Mouse (Mus musculus) kidney, embryonic 15.5 days (tissue): ENCODE data around the gene Fam166a. TPM values are rescaled to one million over a fixed set of nuclear protein-coding genes. Genes with fewer than 3 reads are reported as not detected.

Experiments
- ATAC-seq: fragments of 200-750 bp; cut with Nextera tagmentation; replicated peaks from 2 replicates; pipeline ENCODE4 v1.8.0; 2017; ENCODE audit warnings: moderate TSS enrichment; ENCODE audit not compliant: low FRiP score
- H3K27ac ChIP-seq: fragments of 300-500 bp; sonication (generic); 2 replicates; pipeline ENCODE4 v1.5.1; 2015; ENCODE audit warnings: mild to moderate bottlenecking, inconsistent platforms
- H3K27me3 ChIP-seq: fragments of 300-500 bp; sonication (generic); 2 replicates; pipeline ENCODE4 v1.6.1; 2015; ENCODE audit warnings: inconsistent platforms
- H3K36me3 ChIP-seq: fragments of 300-500 bp; sonication (generic); 2 replicates; pipeline ENCODE4 v1.6.1; 2015; ENCODE audit warnings: inconsistent platforms
- H3K4me1 ChIP-seq: fragments of 300-500 bp; sonication (generic); 2 replicates; pipeline ENCODE4 v1.6.1; 2015; ENCODE audit warnings: inconsistent platforms
- H3K4me2 ChIP-seq: fragments of 300-500 bp; sonication (generic); 2 replicates; pipeline ENCODE4 v1.6.1; 2015; ENCODE audit warnings: moderate library complexity, mild to moderate bottlenecking, inconsistent platforms
- H3K4me3 ChIP-seq: fragments of 300-500 bp; sonication (generic); replicated peaks from 2 replicates; pipeline ENCODE4 v1.5.1; 2015; ENCODE audit warnings: mild to moderate bottlenecking, inconsistent platforms
- H3K9ac ChIP-seq: fragments of 300-500 bp; sonication (generic); 2 replicates; pipeline ENCODE4 v1.6.1; 2015; ENCODE audit warnings: mild to moderate bottlenecking, inconsistent platforms
- H3K9me3 ChIP-seq: fragments of 300-500 bp; sonication (generic); replicated peaks from 2 replicates; pipeline ENCODE4 v1.6.1; 2016; ENCODE audit warnings: inconsistent platforms
- WGBS: fragments of 180-500 bp; shearing (Covaris S2); methylation state at CpG from one replicate; pipeline ENCODE4 v1.1.7; 2015; ENCODE audit warnings: mixed read lengths; 5-methylcytosine and 5-hydroxymethylcytosine counted together
- polyA plus RNA-seq: library from polyadenylated mRNA; unstranded; fragments of >200 nt; fragmentation: Nextera tagmentation; extraction: Ambion mirVana; gene quantifications from 2 replicates; pipeline ENCODE4 v1.2.1, GENCODE M21; 2015

Gene Fam166a
- polyA plus RNA-seq, 1 experiment from 2014 or later = 1.4 TPM

DNA sequence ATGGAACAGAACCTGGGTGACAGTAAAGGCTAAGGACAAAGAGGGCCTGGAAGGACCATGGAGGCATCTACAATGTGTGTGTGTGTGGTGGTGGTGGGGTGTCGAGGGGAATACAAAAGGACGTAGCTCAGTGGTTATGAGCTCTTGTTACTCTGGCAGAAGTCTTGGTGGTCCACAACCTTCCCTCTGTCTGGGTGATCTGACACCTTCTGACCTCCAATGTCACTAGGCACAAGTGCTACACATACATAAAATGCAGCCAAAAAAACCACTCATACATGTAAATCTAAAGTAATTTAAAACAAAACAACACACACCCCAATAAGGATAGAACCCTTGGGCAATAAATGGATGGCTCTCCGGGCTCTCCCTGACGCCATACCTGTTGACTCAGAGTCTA, 8.9 kb downstream of the Fam166a start:
- no peak overlapping the region for H3K4me2 ChIP-seq
- WGBS = 90% methylated on average over 4 of the region's 4 CpGs
- ATAC-seq = no peak

GRCm38 (mm10) chr2:25228431-25228889, 9.9 kb downstream of the Fam166a start:
- Histone ChIP-seq H3K4me3 (peak overlapping the region; percentile 31), H3K27me3 (no peaks in the 10 kb centered on the region), H3K4me1 (peaks cover 18% of the 10 kb centered on the region), H3K27ac (peak overlapping the region; percentile 85), H3K36me3 (no peaks in the 10 kb centered on the region), H3K9ac (0 out of 2 replicates have a peak overlapping the region, but pooled peaks have one; percentile 21), H3K4me2 (peak overlapping the region; percentile 55), H3K9me3 (no peaks in the 10 kb centered on the region)
- peak; percentile 24 for ATAC-seq
- WGBS = 2% methylated on average over 7 of the region's 7 CpGs

More for the DNA sequence above, 8.9 kb downstream of the Fam166a start:
- peaks cover 25% of the 10 kb centered on the region for H3K4me1 ChIP-seq
- 0 out of 2 replicates have a peak overlapping the region, but pooled peaks have one; percentile 85 for H3K27ac ChIP-seq
- H3K9me3 ChIP-seq = no peaks in the 10 kb centered on the region
- H3K36me3 ChIP-seq = no peaks in the 10 kb centered on the region
- no peaks in the 10 kb centered on the region for H3K27me3 ChIP-seq
- no peak overlapping the region for H3K9ac ChIP-seq
- H3K4me3 ChIP-seq = no peak overlapping the region

DNA sequence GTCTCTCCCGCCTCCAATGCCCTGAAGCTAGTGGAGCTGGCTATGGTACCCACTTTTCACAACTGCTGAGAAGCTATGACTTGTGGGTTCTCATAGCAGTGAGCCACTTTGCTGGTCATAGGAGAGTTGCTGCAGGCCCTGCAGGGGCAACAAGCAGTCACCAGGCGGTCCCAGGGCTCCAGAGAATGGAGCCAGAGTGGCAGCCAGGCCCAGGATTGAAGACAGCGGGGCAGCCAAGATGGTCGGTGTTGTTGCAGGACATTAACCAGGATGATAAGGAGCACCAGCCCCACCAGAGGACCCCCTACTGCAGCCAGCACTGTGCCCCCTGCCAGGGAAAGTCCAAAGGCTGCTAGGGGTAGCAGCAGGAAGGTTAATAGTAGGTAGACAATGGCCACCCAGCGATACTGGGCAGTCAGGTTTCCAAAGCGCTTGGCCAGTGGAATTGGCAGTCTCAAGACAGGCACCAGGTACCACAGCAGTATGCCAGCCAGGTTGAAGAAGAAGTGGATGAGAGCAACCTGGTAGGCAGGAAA, 10.5 kb downstream of the Fam166a start:
- no peaks in the 10 kb centered on the region for H3K27me3 ChIP-seq
- 0 out of 2 replicates have a peak overlapping the region, but pooled peaks have one; percentile 31 for H3K4me3 ChIP-seq
- peak overlapping the region; percentile 55 for H3K4me2 ChIP-seq
- WGBS = 69% methylated on average over 6 of the region's 6 CpGs
- no peaks in the 10 kb centered on the region for H3K36me3 ChIP-seq
- H3K9ac ChIP-seq = no peak overlapping the region
- no peaks in the 10 kb centered on the region for H3K9me3 ChIP-seq
- no peak overlapping the region for H3K27ac ChIP-seq
- H3K4me1 ChIP-seq = peaks cover 16% of the 10 kb centered on the region
- no peak for ATAC-seq

DNA sequence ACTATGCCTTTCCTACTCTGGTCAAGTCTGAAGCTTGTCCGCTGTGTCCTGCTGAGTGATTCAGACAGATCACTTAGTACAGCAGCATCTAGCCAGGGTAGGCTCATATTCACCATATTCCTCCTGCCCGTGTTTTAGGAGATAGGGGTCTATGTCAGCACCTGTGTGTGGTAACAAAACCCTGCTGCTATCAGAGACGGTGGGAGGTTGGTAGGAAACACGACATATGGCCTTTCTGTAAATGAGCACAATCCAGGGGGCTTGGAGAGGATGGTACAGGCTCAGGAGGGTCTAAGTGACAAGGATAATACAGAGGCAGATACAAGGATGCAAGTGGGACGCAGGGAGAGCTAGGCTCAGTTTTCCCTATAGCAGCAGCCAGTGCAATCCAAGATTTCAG, 11.0 kb downstream of the Fam166a start:
- WGBS = 78% methylated on average over 5 of the region's 5 CpGs
- Histone ChIP-seq H3K27ac (no peak overlapping the region), H3K4me2 (no peak overlapping the region), H3K9me3 (no peaks in the 10 kb centered on the region), H3K9ac (no peak overlapping the region), H3K4me3 (no peak overlapping the region), H3K36me3 (no peaks in the 10 kb centered on the region), H3K4me1 (peaks cover 18% of the 10 kb centered on the region), H3K27me3 (no peaks in the 10 kb centered on the region)
- ATAC-seq = no peak

- Histone ChIP-seq H3K4me2 (no peak overlapping the region), H3K4me3 (no peak overlapping the region), H3K27ac (no peak overlapping the region), H3K27me3 (no peaks in the 10 kb centered on the region), H3K9ac (no peak overlapping the region), H3K4me1 (peaks cover 15% of the 10 kb centered on the region), H3K36me3 (no peaks in the 10 kb centered on the region), H3K9me3 (no peaks in the 10 kb centered on the region)
- 80% methylated on average over 7 of the region's 7 CpGs for WGBS
- no peak for ATAC-seq
Observed at GRCm38 (mm10) chr2:25230581-25230980, 12.0 kb downstream of the Fam166a start.

GRCm38 (mm10) chr2:25231038-25231437, 12.5 kb downstream of the Fam166a start:
- Histone ChIP-seq H3K4me3 (no peak overlapping the region), H3K9ac (no peak overlapping the region), H3K4me2 (no peak overlapping the region), H3K4me1 (peaks cover 10% of the 10 kb centered on the region), H3K9me3 (no peaks in the 10 kb centered on the region), H3K27ac (no peak overlapping the region), H3K27me3 (no peaks in the 10 kb centered on the region), H3K36me3 (no peaks in the 10 kb centered on the region)
- 60% methylated on average over 12 of the region's 12 CpGs for WGBS
- no peak for ATAC-seq

- H3K4me1 ChIP-seq = peaks cover 12% of the 10 kb centered on the region
- no peaks in the 10 kb centered on the region for H3K9me3 ChIP-seq
- no peak overlapping the region for H3K4me2 ChIP-seq
- no peak for ATAC-seq
- 76% methylated on average over 4 of the region's 4 CpGs for WGBS
- H3K27ac ChIP-seq = no peak overlapping the region
- H3K36me3 ChIP-seq = no peaks in the 10 kb centered on the region
- no peaks in the 10 kb centered on the region for H3K27me3 ChIP-seq
- H3K9ac ChIP-seq = no peak overlapping the region
- H3K4me3 ChIP-seq = no peak overlapping the region
Observed at GRCm38 (mm10) chr2:25233421-25233820, 14.9 kb downstream of the Fam166a start.

- Histone ChIP-seq H3K4me3 (no peak within 1 kb of the TSS), H3K36me3 (no peaks in the 10 kb centered on the region), H3K4me1 (peaks cover 9% of the 10 kb centered on the region), H3K9ac (no peak within 1 kb of the TSS), H3K27me3 (no peaks in the 10 kb centered on the region), H3K4me2 (no peak within 1 kb of the TSS), H3K27ac (peak within 1 kb of the TSS; percentile 61), H3K9me3 (no peaks in the 10 kb centered on the region)
- 75% methylated on average over 3 of the region's 3 CpGs for WGBS
- no peak for ATAC-seq
Observed at GRCm38 (mm10) chr2:25234050-25234449, 15.5 kb downstream of the Fam166a start, which contains the start of gene Slc34a3. Gene Slc34a3, minus strand, starts transcription at chr2:25234364.

DNA sequence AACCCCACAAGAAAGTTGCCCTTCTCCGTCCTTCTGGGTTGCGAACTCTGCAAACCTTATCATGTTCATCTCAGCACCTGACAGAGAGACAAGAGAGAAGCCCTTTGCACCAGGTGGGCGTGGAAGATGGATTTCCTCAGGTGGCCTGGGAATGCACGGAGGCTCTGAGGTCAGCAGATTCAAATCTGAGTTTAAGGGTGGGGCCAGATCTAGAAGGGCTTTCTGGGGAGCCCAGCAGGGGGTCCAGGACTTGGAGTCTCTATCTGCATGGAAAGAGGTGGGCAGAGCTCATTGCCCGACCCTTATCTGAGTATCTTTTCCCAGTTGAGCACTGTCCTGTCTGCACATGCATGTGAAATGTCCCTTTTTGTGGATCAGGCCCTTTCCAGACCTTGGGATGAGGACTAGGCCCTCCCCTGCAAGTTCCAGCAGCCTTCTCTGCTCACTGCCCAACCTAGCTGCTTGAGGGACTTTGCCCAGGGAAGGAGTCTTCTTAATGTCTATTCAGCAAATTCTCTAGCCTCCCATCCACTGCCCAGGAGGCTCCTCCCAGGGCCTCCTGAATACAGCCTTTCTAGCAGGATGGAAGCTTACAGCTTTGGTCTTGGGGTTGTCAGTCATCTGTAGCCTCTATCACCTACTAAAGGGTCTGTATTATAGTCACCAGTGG, 16.1 kb downstream of the Fam166a start:
- Histone ChIP-seq H3K4me1 (peaks cover 9% of the 10 kb centered on the region), H3K36me3 (no peaks in the 10 kb centered on the region), H3K27ac (peak overlapping the region; percentile 61), H3K9ac (no peak overlapping the region), H3K4me2 (no peak overlapping the region), H3K9me3 (no peaks in the 10 kb centered on the region), H3K4me3 (no peak overlapping the region), H3K27me3 (no peaks in the 10 kb centered on the region)
- 68% methylated on average over 5 of the region's 5 CpGs for WGBS
- ATAC-seq = no peak

DNA sequence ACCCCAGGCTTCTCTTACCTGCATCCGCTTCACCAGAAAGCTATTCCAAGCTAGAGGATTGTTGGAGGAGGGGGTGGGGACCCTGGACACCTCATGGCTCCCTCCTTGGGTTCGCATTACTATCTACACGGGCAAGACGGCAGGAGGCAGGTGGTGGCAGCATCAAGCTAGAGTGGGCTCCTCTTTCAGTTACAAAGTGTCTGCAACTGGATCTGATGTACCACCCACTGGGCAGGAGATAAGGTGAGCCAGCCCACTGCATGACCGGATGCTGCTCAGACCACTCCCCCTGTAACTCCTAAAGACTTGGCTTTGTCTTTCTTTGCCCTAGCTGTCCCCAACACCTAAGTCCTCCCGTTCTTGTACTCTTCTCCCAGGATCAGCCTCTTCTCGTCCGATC, 18.1 kb downstream of the Fam166a start, which contains the start of gene Rnf224:
Rnf224 (minus strand) TSS at position 174 of the 400 bp plus-strand sequence.
- H3K4me1 ChIP-seq = peaks cover 24% of the 10 kb centered on the region
- H3K27me3 ChIP-seq = peaks cover 8% of the 10 kb centered on the region
- 31% methylated on average over 8 of the region's 8 CpGs for WGBS
- H3K36me3 ChIP-seq = no peaks in the 10 kb centered on the region
- no peak for ATAC-seq
- no peak within 1 kb of the TSS for H3K9ac ChIP-seq
- H3K27ac ChIP-seq = no peak within 1 kb of the TSS
- no peak within 1 kb of the TSS for H3K4me2 ChIP-seq
- no peaks in the 10 kb centered on the region for H3K9me3 ChIP-seq
- no peak within 1 kb of the TSS for H3K4me3 ChIP-seq

GRCm38 (mm10) chr2:25237522-25237921, 19.0 kb downstream of the Fam166a start:
- ATAC-seq = no peak
- Histone ChIP-seq H3K4me1 (peaks cover 33% of the 10 kb centered on the region), H3K27ac (no peak overlapping the region), H3K36me3 (no peaks in the 10 kb centered on the region), H3K9me3 (no peaks in the 10 kb centered on the region), H3K4me3 (no peak overlapping the region), H3K9ac (no peak overlapping the region), H3K4me2 (no peak overlapping the region), H3K27me3 (peaks cover 16% of the 10 kb centered on the region)
- 61% methylated on average over 4 of the region's 4 CpGs for WGBS

DNA sequence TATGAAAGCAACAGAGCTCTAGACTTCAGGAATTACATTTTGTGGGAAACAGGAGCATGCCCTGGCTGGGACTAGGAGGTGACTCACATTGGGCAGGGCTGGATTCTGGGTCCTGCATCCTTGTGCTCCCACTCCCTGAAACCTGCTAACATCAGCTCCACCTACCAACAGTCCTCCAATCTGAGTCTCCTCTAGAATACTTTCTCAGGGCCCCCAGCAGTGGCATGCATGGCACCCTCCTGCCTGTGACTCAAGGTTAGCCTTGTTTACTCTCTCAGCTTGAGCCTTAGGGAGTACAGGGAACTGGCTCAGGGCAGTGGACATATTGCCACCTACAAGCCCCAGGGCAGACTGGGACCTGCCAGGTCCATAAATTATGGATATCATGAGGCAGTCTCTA, 19.6 kb downstream of the Fam166a start:
- H3K4me3 ChIP-seq = no peak overlapping the region
- peaks cover 22% of the 10 kb centered on the region for H3K27me3 ChIP-seq
- H3K4me1 ChIP-seq = peaks cover 39% of the 10 kb centered on the region
- no peaks in the 10 kb centered on the region for H3K9me3 ChIP-seq
- ATAC-seq = no peak
- no peaks in the 10 kb centered on the region for H3K36me3 ChIP-seq
- H3K9ac ChIP-seq = no peak overlapping the region
- H3K27ac ChIP-seq = no peak overlapping the region
- no peak overlapping the region for H3K4me2 ChIP-seq
